Mouse (Mus musculus) spleen, adult 2 months (tissue): ENCODE measurements at regions not wholly inside any gene's neighbourhood (a gene's known extent, or its start where the extent isn't known, plus 50 kb on each side); places are given as distances from the start of the nearest gene placed in this dataset.

ENCODE experiments used
- CTCF ChIP-seq: fragments of 200-500 bp; IDR thresholded peaks from 2 replicates; pipeline ENCODE4 v1.5.1; 2011; ENCODE audit warnings: mild to moderate bottlenecking, inconsistent platforms; ENCODE audit not compliant: insufficient read depth, insufficient read length, insufficient replicate concordance; ENCODE audit errors: extremely low read depth
- POLR2A ChIP-seq: fragments of 200-500 bp; IDR thresholded peaks from 2 replicates; pipeline ENCODE4 v1.6.1; 2011; ENCODE audit warnings: low read depth, low read length, inconsistent platforms

- TF ChIP-seq POLR2A (no peak), CTCF (no peak)
These were observed 57.5 kb upstream of the Stc2 start for GRCm38 (mm10) chr11:31427374-31427773.
